Mouse (Mus musculus) kidney, adult 8-10 months (tissue): ENCODE measurements around the gene Tbx1.

ENCODE experiments used
- DNase-seq, 2 experiments: peaks; one replicate each; pipeline ENCODE4 v3.0.0; 2022

Gene Tbx1

DNA sequence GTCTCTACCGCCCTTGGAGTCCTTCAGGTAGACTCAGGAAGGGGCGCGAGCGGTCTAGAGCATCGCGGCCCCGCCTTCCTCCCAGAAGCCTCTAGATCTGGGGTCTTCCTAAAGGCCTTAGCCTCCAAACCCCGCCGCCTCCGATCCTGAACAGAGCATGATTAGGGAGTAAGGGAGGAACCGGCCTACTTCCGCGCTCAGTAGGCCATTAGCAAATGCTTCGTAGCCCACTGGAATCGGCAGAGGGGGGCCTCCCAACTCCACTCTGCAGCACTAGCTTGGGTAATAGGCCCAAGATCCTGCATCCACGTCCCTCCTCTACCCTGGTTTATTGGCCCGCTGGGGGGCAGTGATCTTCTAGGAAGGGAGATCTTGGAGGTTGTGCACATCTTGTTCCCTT, 31.5 kb upstream of the Tbx1 start, which contains the start of gene Gp1bb:
Gene Gp1bb, minus strand, starts transcription at position 385 of the 400 bp plus-strand sequence.
- no peak for DNase-seq

DNA sequence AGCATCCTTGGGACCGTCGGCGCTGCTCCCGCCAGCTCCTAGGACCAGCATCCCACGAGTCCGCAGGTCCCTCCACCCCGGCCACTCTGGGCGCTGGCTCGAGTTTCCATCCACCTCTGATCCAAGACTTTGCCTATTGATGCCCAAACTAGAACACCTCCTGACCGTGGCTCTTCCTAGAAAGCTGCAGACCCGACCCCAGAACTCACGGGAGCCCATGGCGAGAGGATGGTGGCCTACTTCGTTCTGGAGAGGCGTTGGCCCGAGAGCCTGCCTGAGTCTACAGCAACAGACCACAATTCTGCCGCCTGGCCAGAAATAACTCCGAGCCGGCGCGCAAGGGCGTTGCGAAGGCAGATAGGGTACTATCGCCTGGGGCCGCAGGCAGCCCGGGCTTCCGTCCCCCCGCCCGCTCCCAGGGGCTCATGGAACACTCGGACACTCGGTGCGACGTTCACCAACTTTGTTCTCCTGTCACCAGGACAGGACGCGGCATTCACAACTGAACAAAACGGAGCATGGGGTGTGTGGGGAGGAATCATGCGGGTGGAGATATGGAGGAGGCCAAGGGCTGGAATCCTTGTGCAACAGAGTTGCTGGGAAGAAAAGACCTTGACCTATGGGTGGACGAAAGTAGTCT, 31.0 kb upstream of the Tbx1 start:
- no peak for DNase-seq

- no peak for DNase-seq
These were observed 30.3 kb upstream of the Tbx1 start for GRCm38 (mm10) chr16:18620601-18621361.

DNA sequence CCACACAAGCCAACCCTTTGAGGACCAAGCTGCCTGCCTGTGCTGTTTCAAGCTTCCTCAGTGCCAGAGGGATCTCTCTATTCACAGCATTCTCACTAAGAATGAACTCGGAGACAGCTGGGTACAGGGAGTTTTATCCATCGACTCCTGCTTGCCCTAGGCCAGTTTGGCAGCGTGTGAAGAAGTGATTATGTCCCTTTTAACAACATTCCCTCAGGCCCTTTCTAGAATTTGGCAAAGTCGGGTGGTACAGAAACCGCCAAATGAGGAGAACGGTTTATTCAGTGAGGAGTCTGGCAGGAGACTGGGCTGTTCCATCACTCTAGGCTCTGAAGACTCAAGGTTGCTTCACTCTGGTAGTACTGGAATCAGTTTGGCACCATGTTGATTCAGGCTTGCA, 29.7 kb upstream of the Tbx1 start:
- no peak for DNase-seq

DNA sequence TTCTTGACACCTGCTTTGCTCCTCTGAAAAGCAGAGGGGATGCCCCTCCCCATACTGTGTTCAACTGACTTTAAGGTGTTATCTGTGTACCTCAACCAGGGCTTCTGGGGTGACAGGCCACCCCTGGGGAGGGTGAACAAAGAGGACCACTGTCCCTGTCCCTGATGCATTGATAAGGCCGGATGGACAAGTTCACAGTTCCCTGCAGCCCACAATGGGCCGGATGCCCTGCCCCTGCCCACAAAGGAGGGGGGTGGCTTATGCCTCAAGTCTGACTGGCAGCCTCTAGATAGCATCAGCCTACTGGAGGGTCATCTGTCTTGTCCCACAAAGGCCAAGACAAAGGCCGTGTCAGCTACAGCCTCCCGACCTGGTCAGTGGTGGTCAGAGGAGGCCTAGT, 28.6 kb upstream of the Tbx1 start:
- no peak for DNase-seq

- DNase-seq, result no peak
These were observed 27.8 kb upstream of the Tbx1 start for GRCm38 (mm10) chr16:18618297-18618696.

- peak; percentile 72 to 88 for DNase-seq
These were observed 27.0 kb upstream of the Tbx1 start for GRCm38 (mm10) chr16:18617370-18618065.

DNA sequence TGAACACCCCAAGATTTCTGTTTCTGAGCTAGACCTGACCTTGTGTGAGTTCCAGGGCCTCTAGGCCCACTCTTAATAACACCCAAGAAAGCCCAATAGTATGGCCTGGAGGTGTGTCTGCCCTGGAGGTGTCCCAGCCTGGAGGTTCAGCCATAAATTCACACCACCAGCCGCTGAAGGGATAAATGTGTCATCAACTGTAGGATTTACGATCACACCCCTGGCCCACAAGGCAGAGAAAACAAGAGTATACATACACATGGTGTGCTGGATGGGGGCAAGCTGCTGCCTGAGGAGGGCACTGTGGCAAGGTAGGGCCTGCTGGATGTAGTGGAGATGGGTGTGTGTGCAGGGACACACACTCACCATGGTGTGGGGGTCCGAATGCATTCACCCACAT, 22.8 kb upstream of the Tbx1 start:
- DNase-seq, result no peak

DNA sequence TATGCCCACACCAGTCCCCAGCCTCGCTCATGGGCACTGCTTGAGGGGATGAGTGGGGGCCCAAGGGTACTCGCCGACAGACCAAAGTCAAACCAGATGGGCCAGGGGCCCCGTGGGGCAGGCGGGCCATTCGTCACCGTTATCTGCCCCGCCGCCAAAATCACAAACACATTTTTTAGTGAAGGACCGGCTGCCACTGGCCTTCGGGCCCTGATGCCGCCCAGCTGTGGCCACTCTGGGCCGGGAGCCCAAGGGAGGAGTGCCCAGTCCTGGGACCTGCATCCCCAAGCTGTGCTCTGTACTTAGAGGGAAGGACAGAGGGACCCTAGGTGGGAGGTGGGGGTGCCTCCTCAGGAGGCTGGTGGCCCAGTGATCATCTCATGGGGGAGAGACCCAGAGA, 21.3 kb upstream of the Tbx1 start:
- DNase-seq, result no peak

DNA sequence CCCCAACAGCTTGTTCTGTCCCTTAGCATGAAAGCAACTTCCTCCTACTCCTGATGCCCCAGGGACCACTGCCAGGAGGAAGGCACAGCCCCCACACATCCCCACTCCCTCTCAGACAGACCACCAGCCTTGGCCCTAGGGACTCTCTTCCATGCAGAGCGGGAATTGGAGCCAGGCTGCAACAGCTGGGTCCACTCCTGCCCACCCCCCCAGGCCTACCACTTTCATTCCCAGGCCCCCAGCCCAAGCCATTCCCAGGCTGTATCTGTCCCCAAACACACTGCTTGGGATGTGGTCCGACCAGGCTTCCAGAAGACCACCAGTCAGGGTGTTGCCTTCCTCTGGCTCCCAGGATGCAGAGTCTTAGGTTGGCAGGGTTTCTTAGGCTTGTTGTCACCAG, 18.6 kb upstream of the Tbx1 start:
- DNase-seq, result no peak

GRCm38 (mm10) chr16:18608226-18608625, 17.8 kb upstream of the Tbx1 start:
- DNase-seq, result no peak

GRCm38 (mm10) chr16:18605705-18606104, 15.2 kb upstream of the Tbx1 start:
- no peak for DNase-seq

DNA sequence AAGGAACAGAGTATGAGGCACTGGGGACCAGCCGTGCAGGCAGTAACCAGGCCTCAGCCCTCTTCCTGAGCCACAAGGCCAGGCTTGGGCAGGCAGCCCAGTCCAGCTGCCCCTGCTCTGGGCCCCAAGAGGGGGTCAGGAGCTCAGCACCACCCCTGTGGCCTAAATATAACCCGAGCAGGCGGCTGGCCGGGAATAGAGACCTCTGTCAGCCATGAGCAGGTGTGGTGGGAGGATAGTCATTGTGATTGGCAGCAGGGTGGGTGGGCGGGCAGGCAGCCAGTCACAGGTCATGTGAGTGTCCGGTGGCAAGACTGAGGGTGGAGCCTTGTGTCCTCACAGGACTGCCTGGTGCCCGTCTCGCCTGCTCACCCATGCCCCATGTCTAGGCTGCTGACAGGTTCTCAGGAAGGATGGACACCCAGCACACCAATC, 13.8 kb upstream of the Tbx1 start:
- peak; percentile 21 to 38 for DNase-seq

DNA sequence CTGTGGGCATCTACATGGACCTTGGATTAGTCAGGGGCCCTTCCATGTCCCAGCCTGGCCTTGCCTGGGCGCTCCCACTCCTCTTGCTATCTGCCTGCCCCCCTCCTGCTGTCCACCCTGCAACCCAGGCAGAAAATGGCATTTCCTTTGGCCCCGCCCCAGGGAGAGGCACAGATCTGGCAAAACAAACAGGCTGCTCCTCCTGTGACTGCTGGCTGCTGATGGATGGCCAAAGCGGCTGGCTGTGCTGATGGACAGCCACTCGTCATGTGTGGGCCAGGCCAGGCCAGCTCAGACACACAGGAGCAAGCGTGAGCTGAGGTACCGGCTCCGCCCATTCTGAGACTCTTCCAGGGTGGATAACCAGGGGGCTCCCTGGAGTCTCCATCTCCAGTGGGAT, 11.0 kb upstream of the Tbx1 start:
- no peak for DNase-seq

DNA sequence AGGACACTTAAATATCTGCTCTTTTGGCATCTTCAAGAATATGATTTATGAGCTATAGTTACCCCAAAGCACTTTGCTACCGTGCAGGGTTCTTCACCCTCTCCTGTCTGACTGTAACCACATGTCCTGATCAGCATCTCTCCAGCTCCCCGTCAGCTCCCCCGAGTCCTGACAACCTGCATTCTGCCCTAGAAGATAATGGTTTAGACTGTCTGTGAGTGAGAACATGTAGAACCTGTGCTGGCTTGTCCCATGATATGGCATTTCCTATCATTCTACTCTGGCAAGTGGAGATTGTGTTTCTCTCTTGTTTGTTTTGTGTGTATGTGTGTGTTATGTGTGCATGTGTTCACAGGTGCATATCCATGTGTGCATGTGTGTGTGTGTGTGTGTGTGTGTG, 7.5 kb upstream of the Tbx1 start:
- DNase-seq, result no peak

DNA sequence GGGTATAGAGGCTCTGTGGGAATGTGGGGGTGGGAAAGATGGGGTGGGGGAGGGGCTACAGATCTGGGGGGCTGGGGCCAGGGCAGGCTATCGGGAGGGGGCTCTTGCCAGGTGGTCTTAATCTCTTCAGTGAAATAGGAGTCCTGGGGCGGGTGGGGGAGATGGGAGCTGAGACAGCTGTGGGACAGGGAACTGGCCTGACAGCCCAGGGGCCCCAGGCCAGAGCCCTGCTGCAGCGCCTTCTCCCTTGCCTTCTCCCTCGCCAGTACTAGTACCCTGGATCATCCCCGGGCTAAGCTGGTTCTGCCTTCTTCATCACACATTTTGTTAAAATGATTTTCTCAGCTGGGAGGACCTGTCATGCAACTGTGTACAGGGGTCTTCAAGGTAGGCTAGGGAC, 5.8 kb upstream of the Tbx1 start:
- DNase-seq, result no peak

DNA sequence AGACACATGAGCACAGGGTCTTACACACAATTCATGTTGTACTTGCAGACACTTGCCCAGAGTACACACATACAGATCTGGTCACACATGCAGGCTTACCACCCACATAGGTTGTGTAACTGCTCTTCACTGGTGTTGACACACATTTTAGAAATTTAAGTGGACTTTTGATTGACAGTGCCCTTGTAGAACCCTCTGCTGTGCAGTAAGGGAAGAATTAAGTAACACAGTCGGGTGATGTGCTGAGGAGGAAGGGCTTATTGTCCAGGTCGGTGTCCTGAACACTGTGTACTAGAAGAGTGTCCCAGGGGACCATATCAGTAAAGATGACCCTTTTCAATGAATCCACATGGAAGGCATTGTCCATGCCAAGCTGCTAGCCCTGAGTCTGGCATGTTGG, 3.5 kb upstream of the Tbx1 start:
- DNase-seq, result no peak

GRCm38 (mm10) chr16:18591047-18592018, 862 bp upstream of the Tbx1 start:
- no peak for DNase-seq

- DNase-seq, result no peak
These were observed 1.3 kb downstream of the Tbx1 start for GRCm38 (mm10) chr16:18589080-18589621.

- DNase-seq, result no peak
These were observed 1.8 kb downstream of the Tbx1 start for GRCm38 (mm10) chr16:18588738-18589055.

DNA sequence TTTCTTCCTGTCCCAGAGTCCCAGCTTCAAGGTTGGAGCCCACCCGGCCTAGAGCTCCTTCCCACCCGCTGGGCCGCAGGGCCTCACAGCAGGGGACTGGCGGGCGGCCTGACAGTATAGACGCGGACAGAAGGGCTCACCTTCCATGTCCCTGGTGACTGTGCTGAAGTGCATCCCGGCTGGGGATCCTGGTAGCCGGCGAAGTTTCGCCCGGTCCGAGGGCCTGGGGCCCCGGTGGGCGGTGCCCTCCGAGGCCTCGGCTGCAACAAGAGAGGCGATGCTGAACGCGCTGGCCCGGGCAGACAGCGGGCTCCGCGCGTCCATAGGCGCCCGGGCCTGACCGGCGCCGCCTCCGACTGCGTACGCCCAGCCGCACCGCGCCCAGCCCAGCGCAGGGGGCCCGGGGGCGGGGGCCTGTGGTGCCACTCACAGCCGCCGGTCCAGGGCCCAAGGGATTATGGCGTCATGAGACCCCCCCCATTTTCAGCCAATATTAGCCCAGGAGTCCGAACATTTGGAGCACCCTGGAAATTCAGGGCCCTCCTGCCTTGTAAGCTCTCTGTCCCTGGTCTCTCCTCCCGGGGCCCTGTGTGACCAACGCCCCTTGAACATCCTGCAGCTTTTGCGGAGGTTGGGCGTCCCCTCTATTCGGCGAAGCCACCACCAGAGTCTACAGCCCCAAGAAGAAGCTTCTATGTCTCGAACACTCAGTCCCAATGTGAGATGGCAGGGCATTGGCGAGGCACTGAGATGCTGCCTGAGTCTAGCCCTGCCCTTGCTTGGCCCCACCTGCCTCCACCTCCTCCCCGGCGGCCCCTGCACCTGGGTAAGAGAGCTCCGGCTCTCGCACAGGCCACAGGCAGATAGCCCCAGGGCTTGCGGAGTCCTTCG, 2.4 kb downstream of the Tbx1 start:
- no peak for DNase-seq
